Mouse (Mus musculus) spleen, adult 2 months (tissue): ENCODE results near the gene Gzmm. TPM values are rescaled to one million over a fixed set of nuclear protein-coding genes. Genes with fewer than 3 reads are reported as not detected.
"Not testable (repeated sequence)": the region's sequence is repeated elsewhere in the genome, so short reads cannot be mapped to it uniquely, and the experiment has no call there.

Source experiments
- DNase-seq, 2 experiments: peaks; one replicate each; pipeline versions ENCODE4 v3.0.0 to v3.0.0-alpha.2; 2012 to 2021; ENCODE audit warnings: low spot score in 2 of 2, low read depth in 1 of 2
- H3K27ac ChIP-seq: fragments of 200-500 bp; 2 replicates; pipeline ENCODE4 v1.5.1; 2012; ENCODE audit warnings: low read length, inconsistent platforms; ENCODE audit not compliant: insufficient read depth
- H3K27me3 ChIP-seq: fragments of 200-500 bp; 2 replicates; pipeline ENCODE4 v1.6.1; 2012; ENCODE audit warnings: mild to moderate bottlenecking, moderate library complexity, low read length, inconsistent platforms; ENCODE audit not compliant: control insufficient read depth, insufficient read depth
- H3K36me3 ChIP-seq: fragments of 200-500 bp; 2 replicates; pipeline ENCODE4 v1.6.1; 2012; ENCODE audit warnings: mild to moderate bottlenecking, low read length, inconsistent platforms; ENCODE audit not compliant: control insufficient read depth, insufficient read depth
- H3K4me1 ChIP-seq: fragments of 200-500 bp; 2 replicates; pipeline ENCODE4 v1.6.1; 2011; ENCODE audit warnings: inconsistent platforms; ENCODE audit not compliant: control insufficient read depth, insufficient read depth, insufficient read length
- H3K4me3 ChIP-seq: fragments of 200-500 bp; 2 replicates; pipeline ENCODE4 v1.5.1; 2011; ENCODE audit warnings: mild to moderate bottlenecking, inconsistent platforms; ENCODE audit not compliant: insufficient read depth, insufficient read length; ENCODE audit errors: extremely low read depth
- CTCF ChIP-seq: fragments of 200-500 bp; IDR thresholded peaks from 2 replicates; pipeline ENCODE4 v1.5.1; 2011; ENCODE audit warnings: mild to moderate bottlenecking, inconsistent platforms; ENCODE audit not compliant: insufficient read depth, insufficient read length, insufficient replicate concordance; ENCODE audit errors: extremely low read depth
- POLR2A ChIP-seq: fragments of 200-500 bp; IDR thresholded peaks from 2 replicates; pipeline ENCODE4 v1.6.1; 2011; ENCODE audit warnings: low read depth, low read length, inconsistent platforms
- WGBS: fragments of 180-500 bp; shearing (Covaris S2); methylation state at CpG from one replicate; pipeline ENCODE4 v1.1.7; 2018; 5-methylcytosine and 5-hydroxymethylcytosine counted together
- polyA plus RNA-seq: library from polyadenylated mRNA; depleted of rRNA; stranded (reverse); fragments of >200 nt; gene quantifications from 2 replicates; pipeline ENCODE4 v1.2.3, GENCODE M21; 2012

Gene Gzmm
- polyA plus RNA-seq, 1 experiment, result 1.8 TPM

DNA sequence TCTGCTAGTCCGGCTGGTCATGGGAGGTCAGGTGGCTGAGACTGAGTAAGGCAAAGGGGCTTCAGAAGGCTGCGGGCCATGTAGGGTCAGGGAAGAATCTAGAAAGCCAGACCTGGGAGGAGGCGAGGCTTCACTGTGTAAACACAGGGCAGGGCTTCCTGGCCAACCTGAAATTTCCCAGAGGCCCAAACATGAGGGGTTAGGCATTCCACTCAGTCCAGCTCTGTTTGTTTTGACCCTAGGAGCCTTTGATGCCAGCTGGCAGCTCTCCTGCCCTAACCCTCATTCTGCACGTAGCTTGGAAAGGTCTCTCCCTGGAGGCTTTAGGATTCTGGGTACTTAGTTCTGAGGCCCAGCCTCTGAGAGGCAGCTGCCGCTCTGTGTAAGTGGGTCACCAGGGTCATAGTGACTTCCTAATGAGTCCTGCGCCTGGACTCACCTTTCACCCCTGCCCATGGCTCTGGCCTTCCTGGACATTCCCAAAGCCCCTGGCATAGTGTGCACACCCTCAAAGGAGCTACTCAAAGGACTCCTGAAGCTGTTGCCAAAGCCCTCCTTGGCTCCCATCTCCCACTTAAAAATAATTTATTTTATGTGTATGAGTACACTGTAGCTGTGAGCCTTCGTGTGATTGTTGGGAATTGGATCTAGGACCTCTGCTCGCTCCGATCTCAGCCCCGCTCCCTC is 12.8 kb downstream of the Gzmm start:
- WGBS, result 87% methylated on average over 10 of the region's 10 CpGs
- H3K4me3 ChIP-seq, result no peak overlapping the region
- H3K27me3 ChIP-seq, result no peaks in the 10 kb centered on the region
- TF ChIP-seq CTCF, result no peak
- no peak for TF ChIP-seq POLR2A
- DNase-seq, result no peak
- H3K27ac ChIP-seq, result no peak overlapping the region
- no peaks in the 10 kb centered on the region for H3K36me3 ChIP-seq
- peaks cover 10% of the 10 kb centered on the region; the same call in 1 of the 2 replicates for H3K4me1 ChIP-seq

DNA sequence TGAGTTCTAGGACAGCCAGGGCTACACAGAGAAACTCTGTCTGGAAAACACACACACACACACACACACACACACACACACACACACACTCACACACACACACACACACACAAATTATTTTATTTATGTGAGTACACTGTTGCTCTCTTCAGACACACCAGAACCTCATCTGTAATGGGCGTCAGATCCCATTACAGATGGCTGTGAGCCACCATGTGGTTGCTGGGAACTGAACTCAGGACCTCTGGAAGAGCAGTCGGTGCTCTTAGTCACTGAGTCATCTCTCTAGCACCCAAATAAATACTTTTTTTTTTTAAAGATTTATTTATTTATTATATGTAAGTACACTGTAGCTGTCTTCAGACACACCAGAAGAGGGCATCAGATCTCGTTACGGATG is 14.2 kb downstream of the Gzmm start:
- WGBS, result 88% methylated on average over 4 of the region's 4 CpGs
- not testable (repeated sequence) for H3K4me3 ChIP-seq, H3K4me1 ChIP-seq, H3K36me3 ChIP-seq, H3K27me3 ChIP-seq, DNase-seq, H3K27ac ChIP-seq

DNA sequence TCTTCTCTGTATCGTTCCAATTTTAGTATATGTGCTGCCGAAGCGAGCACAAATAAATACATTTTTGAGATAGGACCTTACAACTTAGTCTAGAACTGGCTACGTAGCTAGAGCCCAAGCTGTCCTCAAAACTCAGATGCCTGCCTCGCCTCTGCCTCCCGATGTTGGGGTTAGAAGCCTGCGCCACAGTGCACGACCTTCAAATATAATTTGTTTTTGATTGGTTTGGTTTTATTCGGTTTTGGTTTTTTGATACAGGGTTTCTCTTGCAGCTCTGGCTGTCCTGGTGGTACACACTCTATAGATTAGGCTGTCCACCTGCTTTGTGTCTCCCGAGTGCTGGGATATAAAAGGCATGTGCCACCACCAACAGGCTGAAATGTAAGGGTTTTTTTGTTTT is 14.7 kb downstream of the Gzmm start:
- Histone ChIP-seq H3K36me3 (no peaks in the 10 kb centered on the region), H3K4me3 (no peak overlapping the region), H3K27ac (no peak overlapping the region), H3K27me3 (no peaks in the 10 kb centered on the region), H3K4me1 (peaks cover 10% of the 10 kb centered on the region; the same call in 1 of the 2 replicates)
- DNase-seq, result no peak
- TF ChIP-seq POLR2A (no peak), CTCF (no peak)
- 80% methylated on average over 10 of the region's 10 CpGs for WGBS

DNA sequence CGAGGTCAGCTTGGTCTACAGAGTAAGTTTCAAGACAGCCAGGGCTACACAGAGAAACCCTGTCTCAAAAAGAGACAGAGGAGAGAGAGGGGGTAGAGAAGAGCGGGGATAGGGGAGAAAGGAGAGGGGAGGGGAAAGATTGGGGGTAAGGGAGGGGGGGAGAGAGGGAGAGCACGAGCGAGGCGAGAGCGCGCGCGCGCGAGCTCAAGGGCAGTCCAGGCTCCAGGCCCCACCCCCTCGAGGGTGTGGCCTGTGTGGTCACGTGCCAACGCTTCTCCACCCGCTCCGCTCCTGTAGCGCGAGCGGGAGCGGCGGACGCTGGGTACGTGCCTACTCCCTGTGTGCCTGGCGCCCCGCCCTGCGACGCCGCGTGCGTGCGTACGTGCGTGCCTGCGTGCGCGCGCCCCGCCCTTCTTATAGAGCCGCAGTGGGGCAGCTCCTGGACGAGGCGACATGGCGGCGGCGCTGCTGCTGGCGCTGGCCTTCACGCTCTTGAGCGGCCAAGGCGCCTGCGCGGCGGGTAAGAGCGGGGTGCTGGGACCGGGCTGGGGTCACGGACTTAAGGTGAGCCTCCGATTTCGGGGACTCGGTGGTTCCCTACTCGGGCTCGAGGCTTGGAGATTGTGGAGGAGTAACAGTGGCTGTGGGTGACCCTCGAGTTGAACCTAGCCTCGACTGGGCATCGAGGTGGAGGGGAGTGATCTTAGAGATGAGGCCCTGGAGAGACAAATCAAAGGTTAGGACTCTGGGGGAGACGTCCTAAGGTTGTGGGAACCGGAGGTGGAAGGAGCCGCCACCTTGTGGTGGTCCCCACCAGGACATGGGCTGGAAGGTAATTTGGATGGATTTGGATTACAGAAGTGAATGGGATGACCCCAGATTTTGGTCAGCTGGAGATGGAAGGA is 15.5 kb downstream of the Gzmm start, which contains the start of gene Bsg:
Gene Bsg (plus strand): TSS at position 427 of the 905 bp plus-strand sequence.
- Histone ChIP-seq H3K4me3 (peak within 1 kb of the TSS; percentile 84), H3K36me3 (no peaks in the 10 kb centered on the region), H3K4me1 (peaks cover 10% of the 10 kb centered on the region; the same call in 1 of the 2 replicates), H3K27ac (peak within 1 kb of the TSS; percentile 77), H3K27me3 (no peaks in the 10 kb centered on the region)
- peak; percentile 8; the same call in 1 of the 2 replicates for TF ChIP-seq CTCF
- peak; percentile 96 for TF ChIP-seq POLR2A
- under 1% methylated on average over 59 of the region's 65 CpGs for WGBS
- DNase-seq, result peak; percentile 97 to 98

DNA sequence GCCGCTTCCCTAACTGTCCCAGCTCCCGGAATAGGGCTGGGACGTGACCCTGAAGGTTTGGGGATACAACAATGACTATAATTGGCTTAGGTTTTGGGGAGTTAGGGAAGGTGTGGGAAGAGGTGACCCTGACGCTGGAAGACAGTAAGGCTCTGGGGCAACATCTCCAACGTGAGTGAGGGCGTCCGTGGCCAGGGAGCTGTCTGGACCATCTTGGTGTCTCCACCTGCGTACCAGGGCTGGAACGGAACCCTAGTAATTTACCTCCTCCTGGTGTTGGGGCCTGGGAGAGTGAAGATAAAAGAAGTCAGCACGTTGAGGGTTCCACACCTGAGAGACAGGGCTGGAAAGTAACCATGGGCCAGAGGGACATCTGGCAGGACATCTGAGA is 16.1 kb downstream of the Gzmm start:
- peaks cover 10% of the 10 kb centered on the region; the same call in 1 of the 2 replicates for H3K4me1 ChIP-seq
- TF ChIP-seq POLR2A (no peak), CTCF (no peak)
- 7% methylated on average over 10 of the region's 10 CpGs for WGBS
- peaks cover 5% of the 10 kb centered on the region; the same call in 1 of the 2 replicates for H3K36me3 ChIP-seq
- H3K4me3 ChIP-seq, result peak overlapping the region; percentile 84
- no peak for DNase-seq
- no peaks in the 10 kb centered on the region for H3K27me3 ChIP-seq
- H3K27ac ChIP-seq, result no peak overlapping the region

DNA sequence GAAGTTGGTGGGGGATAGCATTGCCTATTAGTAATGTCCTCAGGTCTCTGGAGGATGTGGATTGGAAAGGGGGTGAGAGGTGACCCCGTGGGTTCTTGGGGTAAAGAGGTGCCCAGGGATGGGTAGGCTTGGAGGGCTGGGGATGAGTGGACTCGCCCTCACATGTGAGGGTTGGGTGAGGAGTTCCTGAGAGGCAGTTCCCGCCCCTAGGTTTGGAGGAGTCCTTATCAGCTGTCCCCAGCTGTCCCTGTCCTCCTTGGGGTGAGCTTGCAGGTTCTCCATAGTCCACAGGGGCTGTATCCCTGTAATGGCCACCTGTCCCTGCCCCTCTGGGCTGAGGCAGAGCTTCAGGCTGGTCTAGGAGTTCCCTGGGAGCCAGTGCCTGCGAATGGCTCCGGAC is 17.1 kb downstream of the Gzmm start:
- TF ChIP-seq POLR2A, result no peak
- no peak for TF ChIP-seq CTCF
- Histone ChIP-seq H3K36me3 (peaks cover 8% of the 10 kb centered on the region), H3K27ac (peak overlapping the region; percentile 14; the same call in 1 of the 2 replicates), H3K4me3 (no peak overlapping the region), H3K27me3 (no peaks in the 10 kb centered on the region), H3K4me1 (peaks cover 10% of the 10 kb centered on the region; the same call in 1 of the 2 replicates)
- 68% methylated on average over 5 of the region's 5 CpGs for WGBS
- DNase-seq, result no peak
